Mouse (Mus musculus): Measurements from ENCODE around the gene Sgpp2. TPM values are rescaled to one million over a fixed set of nuclear protein-coding genes. Genes with fewer than 3 reads are reported as not detected.

The Sgpp2 gene
- polyA plus RNA-seq, 1 experiment, result 0.67 TPM

- Histone ChIP-seq H3K27ac (ENCODE audit: control insufficient read depth, insufficient read depth, low read length) (no peak overlapping the region), H3K4me3 (ENCODE audit: control insufficient read depth, insufficient read depth, low read length) (no peak overlapping the region), H3K4me1 (replicated peaks; ENCODE audit: control insufficient read depth, insufficient read depth, low read length) (no peaks in the 10 kb centered on the region), H3K36me3 (ENCODE audit: control insufficient read depth, insufficient read depth, low read length) (no peaks in the 10 kb centered on the region), H3K27me3 (ENCODE audit: control insufficient read depth, insufficient read depth, low read length) (no peaks in the 10 kb centered on the region)
- no peak for DNase-seq
- TF ChIP-seq CTCF (IDR thresholded peaks at IDR 0.05; ENCODE audit: borderline replicate concordance, control insufficient read depth, extremely low read depth, insufficient read depth, low read length, poor library complexity) (no peak), POLR2A (IDR thresholded peaks at IDR 0.05; ENCODE audit: control insufficient read depth, extremely low read depth, insufficient read depth, low read length, poor library complexity) (no peak)
- WGBS, result 88% methylated on average over 13 of the region's 13 CpGs
These were observed 8.1 kb downstream of the Sgpp2 start for GRCm38 (mm10) chr1:78318089-78318760.

- H3K4me1 ChIP-seq (replicated peaks; ENCODE audit: control insufficient read depth, insufficient read depth, low read length), result no peaks in the 10 kb centered on the region
- H3K4me3 ChIP-seq (ENCODE audit: control insufficient read depth, insufficient read depth, low read length), result no peak overlapping the region
- no peak overlapping the region for H3K27ac ChIP-seq (ENCODE audit: control insufficient read depth, insufficient read depth, low read length)
- H3K27me3 ChIP-seq (ENCODE audit: control insufficient read depth, insufficient read depth, low read length), result no peaks in the 10 kb centered on the region
- H3K36me3 ChIP-seq (ENCODE audit: control insufficient read depth, insufficient read depth, low read length), result no peaks in the 10 kb centered on the region
- WGBS, result 92% methylated on average over 3 of the region's 3 CpGs
- DNase-seq, result no peak
- TF ChIP-seq CTCF (IDR thresholded peaks at IDR 0.05; ENCODE audit: borderline replicate concordance, control insufficient read depth, extremely low read depth, insufficient read depth, low read length, poor library complexity), result no peak
- no peak for TF ChIP-seq POLR2A (IDR thresholded peaks at IDR 0.05; ENCODE audit: control insufficient read depth, extremely low read depth, insufficient read depth, low read length, poor library complexity)
These were observed 10.1 kb downstream of the Sgpp2 start for GRCm38 (mm10) chr1:78320291-78320690.

GRCm38 (mm10) chr1:78322098-78322778 lies 12.1 kb downstream of the Sgpp2 start:
- TF ChIP-seq CTCF (IDR thresholded peaks at IDR 0.05; ENCODE audit: borderline replicate concordance, control insufficient read depth, extremely low read depth, insufficient read depth, low read length, poor library complexity), result no peak
- no peak for TF ChIP-seq POLR2A (IDR thresholded peaks at IDR 0.05; ENCODE audit: control insufficient read depth, extremely low read depth, insufficient read depth, low read length, poor library complexity)
- no peak for DNase-seq
- no peak overlapping the region for H3K4me3 ChIP-seq (ENCODE audit: control insufficient read depth, insufficient read depth, low read length)
- H3K36me3 ChIP-seq (ENCODE audit: control insufficient read depth, insufficient read depth, low read length), result no peaks in the 10 kb centered on the region
- H3K27ac ChIP-seq (ENCODE audit: control insufficient read depth, insufficient read depth, low read length), result no peak overlapping the region
- H3K27me3 ChIP-seq (ENCODE audit: control insufficient read depth, insufficient read depth, low read length), result no peaks in the 10 kb centered on the region
- no peaks in the 10 kb centered on the region for H3K4me1 ChIP-seq (replicated peaks; ENCODE audit: control insufficient read depth, insufficient read depth, low read length)
- 75% methylated on average over 7 of the region's 7 CpGs for WGBS

- no peak for TF ChIP-seq CTCF (IDR thresholded peaks at IDR 0.05; ENCODE audit: borderline replicate concordance, control insufficient read depth, extremely low read depth, insufficient read depth, low read length, poor library complexity)
- TF ChIP-seq POLR2A (IDR thresholded peaks at IDR 0.05; ENCODE audit: control insufficient read depth, extremely low read depth, insufficient read depth, low read length, poor library complexity), result no peak
- Histone ChIP-seq H3K4me3 (ENCODE audit: control insufficient read depth, insufficient read depth, low read length) (no peak overlapping the region), H3K4me1 (replicated peaks; ENCODE audit: control insufficient read depth, insufficient read depth, low read length) (no peaks in the 10 kb centered on the region), H3K36me3 (ENCODE audit: control insufficient read depth, insufficient read depth, low read length) (no peaks in the 10 kb centered on the region), H3K27ac (ENCODE audit: control insufficient read depth, insufficient read depth, low read length) (no peak overlapping the region), H3K27me3 (ENCODE audit: control insufficient read depth, insufficient read depth, low read length) (no peaks in the 10 kb centered on the region)
- WGBS, result 75% methylated on average over 8 of the region's 8 CpGs
- no peak for DNase-seq
These were observed 12.7 kb downstream of the Sgpp2 start for GRCm38 (mm10) chr1:78322844-78323243.

GRCm38 (mm10) chr1:78324044-78324443 lies 13.9 kb downstream of the Sgpp2 start:
- TF ChIP-seq POLR2A (IDR thresholded peaks at IDR 0.05; ENCODE audit: control insufficient read depth, extremely low read depth, insufficient read depth, low read length, poor library complexity) (no peak), CTCF (IDR thresholded peaks at IDR 0.05; ENCODE audit: borderline replicate concordance, control insufficient read depth, extremely low read depth, insufficient read depth, low read length, poor library complexity) (no peak)
- 81% methylated on average over 6 of the region's 6 CpGs for WGBS

GRCm38 (mm10) chr1:78325851-78326250 lies 15.7 kb downstream of the Sgpp2 start:
- Histone ChIP-seq H3K4me3 (ENCODE audit: control insufficient read depth, insufficient read depth, low read length) (no peak overlapping the region), H3K36me3 (ENCODE audit: control insufficient read depth, insufficient read depth, low read length) (no peaks in the 10 kb centered on the region), H3K27me3 (ENCODE audit: control insufficient read depth, insufficient read depth, low read length) (no peaks in the 10 kb centered on the region), H3K27ac (ENCODE audit: control insufficient read depth, insufficient read depth, low read length) (no peak overlapping the region), H3K4me1 (replicated peaks; ENCODE audit: control insufficient read depth, insufficient read depth, low read length) (no peaks in the 10 kb centered on the region)
- DNase-seq, result no peak
- TF ChIP-seq POLR2A (IDR thresholded peaks at IDR 0.05; ENCODE audit: control insufficient read depth, extremely low read depth, insufficient read depth, low read length, poor library complexity) (no peak), CTCF (IDR thresholded peaks at IDR 0.05; ENCODE audit: borderline replicate concordance, control insufficient read depth, extremely low read depth, insufficient read depth, low read length, poor library complexity) (no peak)
- WGBS, result 79% methylated on average over 6 of the region's 6 CpGs

More at GRCm38 (mm10) chr1:78324044-78324443, 13.9 kb downstream of the Sgpp2 start:
- Histone ChIP-seq H3K4me1 (replicated peaks; ENCODE audit: control insufficient read depth, insufficient read depth, low read length) (no peaks in the 10 kb centered on the region), H3K36me3 (ENCODE audit: control insufficient read depth, insufficient read depth, low read length) (no peaks in the 10 kb centered on the region), H3K27ac (ENCODE audit: control insufficient read depth, insufficient read depth, low read length) (no peak overlapping the region), H3K27me3 (ENCODE audit: control insufficient read depth, insufficient read depth, low read length) (no peaks in the 10 kb centered on the region), H3K4me3 (ENCODE audit: control insufficient read depth, insufficient read depth, low read length) (no peak overlapping the region)
- no peak for DNase-seq
